Mouse (Mus musculus) small intestine, adult 2 months (tissue): Measurements from ENCODE around the gene Il33. TPM values are rescaled to one million over a fixed set of nuclear protein-coding genes. Genes with fewer than 3 reads are reported as not detected.

ENCODE experiments used
- H3K27ac ChIP-seq: fragments of 200-500 bp; 2 replicates; pipeline ENCODE4 v1.5.1; 2012; ENCODE audit warnings: low read depth, low read length, control low read depth, inconsistent platforms; ENCODE audit not compliant: insufficient read depth
- H3K27me3 ChIP-seq: fragments of 200-500 bp; 2 replicates; pipeline ENCODE4 v1.6.1; 2012; ENCODE audit warnings: mild to moderate bottlenecking, moderate library complexity, low read length, inconsistent platforms; ENCODE audit not compliant: control insufficient read depth, insufficient read depth
- H3K36me3 ChIP-seq: fragments of 200-500 bp; 2 replicates; pipeline ENCODE4 v1.6.1; 2012; ENCODE audit warnings: mild to moderate bottlenecking, low read length, control low read depth, inconsistent platforms; ENCODE audit not compliant: control insufficient read depth, insufficient read depth
- H3K4me1 ChIP-seq: fragments of 200-500 bp; 2 replicates; pipeline ENCODE4 v1.6.1; 2012; ENCODE audit warnings: low read length, inconsistent platforms, mixed read lengths; ENCODE audit not compliant: control insufficient read depth, insufficient read depth, insufficient read length
- H3K4me3 ChIP-seq: fragments of 200-500 bp; 2 replicates; pipeline ENCODE4 v1.5.1; 2012; ENCODE audit warnings: low read depth, mild to moderate bottlenecking, control low read depth, inconsistent platforms, low read length, moderate library complexity
- CTCF ChIP-seq: fragments of 200-500 bp; IDR thresholded peaks from 2 replicates; pipeline ENCODE4 v1.5.1; 2012; ENCODE audit warnings: low read depth, mild to moderate bottlenecking, control low read depth, inconsistent platforms, low read length, moderate library complexity, mixed read lengths; ENCODE audit not compliant: insufficient replicate concordance, insufficient read length; ENCODE audit errors: extremely low read depth
- POLR2A ChIP-seq: fragments of 200-500 bp; IDR thresholded peaks from 2 replicates; pipeline ENCODE4 v1.6.1; 2012; ENCODE audit warnings: low read depth, mild to moderate bottlenecking, control low read depth, inconsistent platforms, low read length, moderate library complexity
- WGBS: fragments of 180-500 bp; shearing (Covaris S2); methylation state at CpG from one replicate; pipeline ENCODE4 v1.1.7; 2018; 5-methylcytosine and 5-hydroxymethylcytosine counted together
- polyA plus RNA-seq: library from polyadenylated mRNA; depleted of rRNA; stranded (reverse); fragments of >200 nt; gene quantifications from 2 replicates; pipeline ENCODE4 v1.2.3, GENCODE M21; 2012

Il33 gene
- polyA plus RNA-seq, 1 experiment, result 9.0 TPM

GRCm38 (mm10) chr19:29888946-29889345 lies 36.0 kb upstream of the Il33 start:
- peaks cover 3% of the 10 kb centered on the region; the same call in 1 of the 2 replicates for H3K4me1 ChIP-seq
- no peaks in the 10 kb centered on the region for H3K27me3 ChIP-seq
- no peaks in the 10 kb centered on the region for H3K36me3 ChIP-seq
- WGBS, result 75% methylated on average over 6 of the region's 6 CpGs
- TF ChIP-seq POLR2A (no peak), CTCF (no peak)
- H3K4me3 ChIP-seq, result no peak overlapping the region
- H3K27ac ChIP-seq, result no peak overlapping the region

- no peaks in the 10 kb centered on the region for H3K27me3 ChIP-seq
- WGBS, result 82% methylated on average over 4 of the region's 4 CpGs
- TF ChIP-seq CTCF (no peak), POLR2A (no peak)
- H3K4me1 ChIP-seq, result peaks cover 5% of the 10 kb centered on the region; the same call in 1 of the 2 replicates
- H3K27ac ChIP-seq, result no peak overlapping the region
- H3K36me3 ChIP-seq, result no peaks in the 10 kb centered on the region
- H3K4me3 ChIP-seq, result no peak overlapping the region
Observed at GRCm38 (mm10) chr19:29891981-29892380, 32.9 kb upstream of the Il33 start.

GRCm38 (mm10) chr19:29892786-29893185 lies 32.1 kb upstream of the Il33 start:
- no peak for TF ChIP-seq POLR2A
- TF ChIP-seq CTCF, result no peak
- no peaks in the 10 kb centered on the region for H3K36me3 ChIP-seq
- peaks cover 5% of the 10 kb centered on the region; the same call in 1 of the 2 replicates for H3K4me1 ChIP-seq
- no peak overlapping the region for H3K27ac ChIP-seq
- H3K27me3 ChIP-seq, result no peaks in the 10 kb centered on the region
- H3K4me3 ChIP-seq, result no peak overlapping the region
- 36% methylated on average over 6 of the region's 6 CpGs for WGBS

GRCm38 (mm10) chr19:29893718-29894273 lies 31.1 kb upstream of the Il33 start:
- Histone ChIP-seq H3K27me3 (no peaks in the 10 kb centered on the region), H3K27ac (no peak overlapping the region), H3K4me1 (peaks cover 5% of the 10 kb centered on the region; the same call in 1 of the 2 replicates), H3K36me3 (no peaks in the 10 kb centered on the region), H3K4me3 (no peak overlapping the region)
- TF ChIP-seq POLR2A (no peak), CTCF (no peak)
- 71% methylated on average over 4 of the region's 4 CpGs for WGBS

- Histone ChIP-seq H3K36me3 (no peaks in the 10 kb centered on the region), H3K4me3 (no peak overlapping the region), H3K27me3 (no peaks in the 10 kb centered on the region), H3K4me1 (peaks cover 5% of the 10 kb centered on the region; the same call in 1 of the 2 replicates), H3K27ac (no peak overlapping the region)
- 88% methylated on average over 12 of the region's 12 CpGs for WGBS
- TF ChIP-seq CTCF, result no peak
- TF ChIP-seq POLR2A, result no peak
Observed at GRCm38 (mm10) chr19:29894381-29894780, 30.5 kb upstream of the Il33 start.

GRCm38 (mm10) chr19:29895047-29895446 lies 29.9 kb upstream of the Il33 start:
- whole genome bisulfite sequencing, result 90% methylated on average over 7 of the region's 7 CpGs
- no peak overlapping the region for H3K4me3 ChIP-seq
- H3K36me3 ChIP-seq, result no peaks in the 10 kb centered on the region
- TF ChIP-seq POLR2A (no peak), CTCF (no peak)
- no peaks in the 10 kb centered on the region for H3K27me3 ChIP-seq
- no peak overlapping the region for H3K27ac ChIP-seq
- peaks cover 5% of the 10 kb centered on the region; the same call in 1 of the 2 replicates for H3K4me1 ChIP-seq

- TF ChIP-seq CTCF (no peak), POLR2A (no peak)
- H3K4me3 ChIP-seq, result no peak overlapping the region
- H3K36me3 ChIP-seq, result no peaks in the 10 kb centered on the region
- H3K27me3 ChIP-seq, result no peaks in the 10 kb centered on the region
- no peaks in the 10 kb centered on the region for H3K4me1 ChIP-seq
- 90% methylated on average over 3 of the region's 3 CpGs for WGBS
- no peak overlapping the region for H3K27ac ChIP-seq
Observed at GRCm38 (mm10) chr19:29900318-29900717, 24.6 kb upstream of the Il33 start.

GRCm38 (mm10) chr19:29902343-29903070 lies 22.4 kb upstream of the Il33 start:
- WGBS, result 82% methylated on average over 4 of the region's 4 CpGs
- Histone ChIP-seq H3K36me3 (no peaks in the 10 kb centered on the region), H3K4me3 (no peak overlapping the region), H3K27me3 (no peaks in the 10 kb centered on the region), H3K27ac (no peak overlapping the region), H3K4me1 (no peaks in the 10 kb centered on the region)
- TF ChIP-seq CTCF (no peak), POLR2A (no peak)
